Mouse (Mus musculus) neural tube, embryonic 10.5 days (tissue): ENCODE results near the gene Fam163b.

Source experiments
- DNase-seq: peaks from one replicate; pipeline ENCODE4 v3.0.0-alpha.2; 2017; ENCODE audit warnings: low spot score; ENCODE audit errors: extremely low spot score

The Fam163b gene

DNA sequence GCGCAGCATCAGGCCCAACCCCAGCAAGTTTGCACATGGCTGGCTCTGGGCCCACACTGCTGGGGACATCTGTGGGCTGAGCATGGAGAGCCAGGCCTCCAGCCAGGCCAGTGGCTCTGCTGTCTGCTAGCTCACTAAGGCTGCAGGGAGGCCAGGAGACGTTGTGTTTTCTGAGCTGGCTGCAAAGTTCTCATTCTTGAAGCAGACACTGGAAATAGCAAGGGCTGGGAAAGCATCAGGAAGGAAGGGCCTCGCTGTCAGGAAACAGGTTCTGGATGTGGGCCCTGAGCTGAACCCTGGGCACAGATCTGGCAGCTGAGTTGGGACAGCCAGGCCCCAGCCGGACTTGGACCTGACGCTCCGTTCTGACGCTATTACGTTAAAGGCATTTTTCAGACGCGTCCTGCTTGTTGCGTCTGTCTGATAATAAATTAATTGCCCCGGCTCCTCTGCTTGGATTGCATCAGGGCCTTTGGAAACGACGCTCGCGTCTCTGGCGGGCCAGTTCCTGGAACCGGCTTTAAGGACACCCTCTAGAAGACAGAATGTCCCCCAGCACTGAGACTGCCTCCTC is 54.1 kb downstream of the Fam163b start:
- no peak for DNase-seq

DNA sequence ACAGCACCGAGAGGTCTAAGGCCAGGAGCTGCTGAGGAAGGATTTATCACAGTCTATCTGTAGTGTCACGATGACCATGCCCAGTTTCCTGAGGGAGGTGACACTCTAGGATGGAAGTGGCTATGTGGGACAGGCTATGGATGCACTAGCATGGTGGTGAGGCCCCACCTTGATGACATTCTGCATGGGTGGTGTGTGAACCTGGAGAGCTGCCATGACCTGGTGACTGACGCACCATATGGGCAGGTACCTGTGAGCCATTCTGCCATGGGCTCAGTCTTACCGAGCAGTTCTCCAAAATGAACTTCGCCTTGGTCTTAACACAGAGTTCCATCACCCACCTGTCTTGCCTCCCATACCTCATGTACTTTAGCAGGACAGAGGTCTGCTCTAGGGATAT is 54.7 kb downstream of the Fam163b start:
- no peak for DNase-seq

DNA sequence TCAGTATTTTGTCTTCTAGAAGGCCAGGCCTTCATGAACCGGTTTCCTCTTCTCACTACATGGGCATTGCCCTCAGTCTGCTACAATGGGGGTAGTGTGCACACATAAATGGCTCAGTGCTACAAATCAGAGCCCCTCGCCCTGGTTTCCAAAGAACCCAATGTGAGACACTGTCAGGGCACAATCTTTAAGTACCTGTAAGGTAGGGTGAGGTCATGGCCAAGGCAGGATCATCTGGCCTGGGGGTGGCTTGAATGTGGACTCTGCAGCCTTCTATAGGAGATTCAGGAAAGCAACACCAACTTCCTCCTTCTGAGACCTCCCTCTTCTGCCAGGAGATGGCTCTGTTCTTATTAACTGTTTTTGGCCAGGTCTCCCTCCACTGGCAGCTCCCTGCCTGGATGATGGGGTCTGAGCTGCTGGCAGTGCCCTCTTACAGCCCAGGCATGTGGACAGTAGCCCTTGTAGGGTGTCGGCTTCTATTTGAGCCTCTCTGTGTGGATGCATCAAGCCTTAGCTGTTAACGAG is 55.7 kb downstream of the Fam163b start:
- DNase-seq = no peak

DNA sequence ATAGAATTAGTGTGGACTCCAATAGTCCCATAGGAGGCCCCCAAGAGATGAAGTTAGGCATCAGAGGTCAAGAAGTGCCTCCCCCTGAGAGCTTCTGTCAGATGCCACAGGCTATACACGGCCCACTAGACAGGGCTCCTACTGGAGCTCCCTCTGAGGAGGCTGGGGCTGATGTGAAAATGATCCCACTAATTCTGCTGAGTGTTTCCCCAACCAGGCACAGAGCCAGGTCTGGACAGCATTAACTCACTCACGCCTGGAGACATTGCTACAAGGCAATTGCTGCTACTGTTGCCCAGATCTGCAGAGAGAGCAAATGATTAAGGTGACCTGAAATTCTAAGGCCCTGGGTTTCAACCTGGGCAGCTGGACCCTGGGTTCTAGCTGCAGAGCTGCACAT is 56.5 kb downstream of the Fam163b start:
- no peak for DNase-seq

DNA sequence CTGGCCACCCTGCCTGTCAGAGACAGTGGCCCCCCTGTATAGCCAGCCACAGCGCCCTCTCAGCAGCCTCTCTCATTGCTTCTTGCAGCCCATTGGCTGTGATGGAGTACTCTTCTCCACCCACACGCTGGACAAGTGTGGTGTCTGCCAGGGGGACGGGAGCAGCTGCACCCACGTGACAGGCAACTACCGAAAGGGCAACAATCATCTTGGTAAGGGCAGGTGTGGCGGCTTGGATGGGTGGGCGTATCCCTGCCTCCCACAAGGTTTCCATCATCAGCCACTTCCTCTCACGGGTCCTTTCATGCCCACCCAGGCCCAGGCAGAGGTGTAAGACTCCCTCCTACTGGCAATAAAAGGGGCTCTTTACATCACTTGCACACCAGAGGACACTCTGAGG is 57.3 kb downstream of the Fam163b start:
- no peak for DNase-seq

DNA sequence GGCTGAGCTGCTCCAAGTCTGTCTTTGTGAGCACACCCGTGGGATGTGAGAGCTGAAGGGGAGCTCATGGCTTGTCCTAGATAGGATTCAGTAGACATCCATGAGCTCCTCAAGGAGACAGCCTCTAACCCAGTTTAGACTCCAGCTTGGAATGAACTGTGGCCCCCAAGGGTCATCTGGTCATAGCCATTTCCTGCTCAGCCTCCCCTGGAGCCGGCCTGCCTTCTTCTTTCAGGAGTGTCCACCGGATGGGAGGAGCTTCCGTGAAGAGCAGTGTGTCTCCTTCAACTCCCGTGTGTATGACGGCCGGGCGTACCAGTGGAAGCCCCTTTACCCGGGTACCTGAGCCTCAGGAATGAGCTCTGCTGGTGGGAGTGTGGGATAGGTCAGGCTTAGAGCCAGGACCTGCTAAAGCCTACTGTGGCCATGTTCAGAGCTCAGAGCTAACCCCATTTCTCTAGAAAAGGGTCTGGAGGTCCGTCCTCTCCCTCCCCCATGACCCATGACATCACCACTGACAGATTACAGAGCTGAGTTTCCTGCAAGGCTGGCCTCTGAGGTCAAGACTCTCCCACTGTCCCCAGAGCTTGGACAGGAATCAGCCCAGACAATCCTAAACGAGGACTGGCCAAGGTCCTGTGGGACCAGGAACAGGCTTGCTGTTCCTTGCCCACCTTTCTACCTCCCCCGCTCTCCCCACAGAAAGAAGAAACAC is 58.4 kb downstream of the Fam163b start:
- no peak for DNase-seq

DNA sequence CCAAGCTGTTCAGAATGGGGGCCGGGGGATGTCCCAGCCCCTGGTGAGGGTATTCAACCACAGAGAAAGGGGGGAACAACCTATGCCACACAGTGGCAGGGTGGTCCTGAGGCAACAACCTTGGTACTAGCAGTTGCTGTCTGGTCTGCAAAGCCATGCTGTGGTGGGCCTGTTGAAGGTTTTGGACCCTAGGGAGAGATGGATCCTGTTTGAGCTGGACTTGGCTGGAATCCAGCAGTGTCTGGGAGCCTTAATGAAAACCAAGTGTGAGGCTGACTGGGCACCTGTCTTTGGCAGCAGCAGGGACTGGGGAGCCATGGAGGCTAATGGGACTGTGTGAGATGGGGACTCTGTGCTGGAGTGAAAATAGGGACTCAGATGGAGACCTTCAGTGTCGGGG is 62.6 kb downstream of the Fam163b start:
- DNase-seq = peak; percentile 38

DNA sequence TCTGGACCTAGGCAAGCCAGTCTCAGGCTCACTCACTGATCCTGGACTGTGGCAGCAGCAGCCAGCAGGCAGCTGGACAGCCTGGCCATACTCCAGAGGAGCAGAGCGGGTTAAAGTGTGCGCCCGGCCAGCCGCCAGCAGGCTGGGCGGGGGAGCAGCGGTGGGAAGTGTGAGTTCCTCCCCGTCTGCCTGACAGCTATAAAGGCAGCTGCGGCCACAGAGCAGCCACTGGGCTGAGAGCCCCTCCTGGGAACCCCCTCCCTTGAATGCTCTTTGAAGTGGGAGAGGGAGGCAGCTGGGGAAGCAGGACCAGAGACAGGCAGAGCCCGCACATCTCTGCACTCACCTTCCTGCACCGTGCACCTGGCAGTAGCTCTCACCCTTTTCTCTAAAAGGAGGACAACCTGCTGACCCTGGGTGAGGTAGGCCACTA is 63.1 kb downstream of the Fam163b start, which contains the start of gene Adamtsl2:
Gene Adamtsl2 (plus strand): TSS at position 228 of the 433 bp plus-strand sequence.
- peak; percentile 69 for DNase-seq

DNA sequence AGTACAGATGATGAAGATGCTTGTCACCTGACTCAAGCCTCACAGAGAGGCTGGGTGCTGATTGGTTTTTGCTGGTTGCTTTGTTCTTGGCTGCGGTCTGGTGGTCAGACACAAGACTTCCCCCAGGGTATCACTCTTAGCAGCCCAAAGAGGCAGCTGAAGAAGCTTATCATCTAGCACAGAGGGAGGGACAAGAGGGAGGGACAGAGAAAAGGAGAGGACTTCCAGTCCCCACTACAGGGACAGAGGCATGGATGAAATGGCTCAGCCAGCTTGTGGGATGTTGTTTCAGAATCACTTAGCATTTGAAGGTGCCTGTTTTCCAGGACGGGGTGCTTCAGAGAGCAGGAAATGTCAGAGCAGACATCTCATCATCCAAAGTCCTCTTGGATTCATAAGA is 64.0 kb downstream of the Fam163b start:
- DNase-seq = no peak

DNA sequence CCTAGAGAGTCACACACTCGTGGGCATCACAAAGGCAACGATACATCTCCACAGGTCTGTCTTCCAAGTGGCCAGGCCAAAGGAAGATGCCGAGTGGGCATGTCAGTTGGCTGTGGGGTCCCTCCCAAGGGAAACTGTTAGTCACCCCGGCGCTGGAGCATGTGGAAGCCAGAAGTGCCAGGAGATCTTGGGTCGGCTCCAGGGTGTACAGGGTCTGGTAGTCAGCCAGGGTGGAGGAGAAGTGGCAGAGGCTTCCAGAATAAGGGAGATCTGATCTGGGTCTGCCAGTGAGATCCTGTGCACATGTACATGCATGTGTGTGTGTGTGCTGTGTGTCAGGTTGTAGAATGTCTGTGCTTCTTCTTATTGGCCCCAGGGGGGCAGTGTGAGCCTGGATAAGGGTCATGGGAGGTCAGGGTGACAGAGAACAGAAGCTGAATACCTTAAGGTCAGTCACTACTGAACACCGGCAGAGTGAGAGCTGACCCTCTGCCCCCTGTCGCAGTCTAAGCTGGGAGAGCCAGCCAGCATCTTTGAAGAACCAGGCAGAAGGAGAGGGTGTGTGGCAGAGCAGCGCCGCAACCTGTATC is 64.5 kb downstream of the Fam163b start:
- DNase-seq = no peak

DNA sequence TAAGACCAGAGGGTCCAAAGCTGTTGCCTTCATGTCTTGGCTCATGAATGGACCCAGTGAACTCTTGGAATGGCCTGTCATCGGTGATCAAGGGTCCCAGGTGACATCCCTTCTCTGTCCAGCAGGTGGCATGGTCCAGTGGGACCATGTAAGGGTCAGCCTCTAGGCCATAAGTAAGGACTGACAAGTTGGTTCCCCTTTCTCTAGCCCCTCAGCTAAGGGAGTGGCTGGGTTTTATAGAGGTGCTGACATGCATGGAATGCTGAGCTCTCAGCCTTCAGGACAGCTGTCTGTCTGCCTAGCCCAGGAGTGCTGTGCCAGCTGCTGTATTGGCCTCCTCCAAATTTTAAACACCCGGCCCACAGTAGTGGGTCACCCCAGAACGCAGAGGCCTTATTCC is 66.8 kb downstream of the Fam163b start:
- DNase-seq = no peak

DNA sequence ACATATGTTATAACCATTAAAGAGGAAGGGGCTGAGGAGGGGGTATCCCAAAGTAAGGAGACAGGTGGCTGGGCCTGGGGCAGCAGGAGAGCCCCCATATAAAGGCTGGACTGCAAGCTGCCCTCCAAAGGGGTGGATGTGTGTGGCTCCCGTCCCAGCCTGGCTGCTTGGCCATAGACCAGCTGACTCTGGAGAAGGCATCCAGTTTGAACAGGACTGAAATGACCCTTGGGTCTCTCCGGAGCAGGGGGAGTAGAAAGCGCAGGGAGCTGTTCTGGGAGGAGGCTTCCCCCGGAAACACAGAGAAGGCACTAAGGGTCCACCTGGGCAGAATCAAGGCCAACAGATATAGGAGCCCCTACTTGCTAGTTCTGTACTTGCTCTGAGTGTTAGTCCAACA is 67.5 kb downstream of the Fam163b start:
- no peak for DNase-seq

DNA sequence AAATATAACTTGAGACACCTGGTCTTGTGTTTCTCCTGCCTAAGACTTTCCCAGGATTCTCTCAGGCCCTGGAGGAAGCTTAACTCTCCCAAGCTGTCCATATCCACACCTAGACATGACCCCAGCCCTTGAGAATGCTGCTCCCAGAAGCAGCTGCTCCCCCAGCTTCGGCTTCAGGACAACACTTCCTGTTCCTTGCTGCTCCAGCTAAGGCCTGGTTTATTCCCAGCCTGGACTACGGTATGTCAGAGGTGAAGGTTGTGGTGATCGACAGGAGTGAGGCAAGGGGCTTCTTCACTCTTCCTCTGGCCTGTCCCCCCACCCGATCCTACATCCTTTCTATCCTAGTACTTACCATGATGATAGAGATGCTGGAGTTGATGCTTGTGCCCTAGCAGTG is 68.9 kb downstream of the Fam163b start:
- no peak for DNase-seq

DNA sequence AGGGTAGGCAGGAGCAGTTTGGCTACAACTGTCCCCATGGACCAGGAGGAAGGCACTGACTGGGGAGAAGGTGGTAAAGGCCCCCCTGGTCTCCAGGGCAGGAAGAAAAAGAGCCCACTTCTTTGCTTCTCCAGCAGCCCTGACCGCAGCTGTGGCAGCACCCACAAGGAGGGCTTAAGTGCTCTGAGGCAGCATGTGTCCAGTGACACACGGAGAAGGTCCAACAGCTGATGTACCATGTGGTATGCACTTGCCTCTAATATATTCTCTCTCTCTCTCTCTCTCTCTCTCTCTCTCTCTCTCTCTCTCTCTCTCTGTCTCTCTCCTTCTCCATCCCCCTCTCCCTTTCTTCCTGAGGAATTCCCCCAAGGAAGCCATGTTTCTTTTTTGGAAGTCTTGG is 70.3 kb downstream of the Fam163b start, which contains the start of gene Mymk:
Gene Mymk (minus strand): TSS at position 202 of the 400 bp plus-strand sequence.
- no peak for DNase-seq

DNA sequence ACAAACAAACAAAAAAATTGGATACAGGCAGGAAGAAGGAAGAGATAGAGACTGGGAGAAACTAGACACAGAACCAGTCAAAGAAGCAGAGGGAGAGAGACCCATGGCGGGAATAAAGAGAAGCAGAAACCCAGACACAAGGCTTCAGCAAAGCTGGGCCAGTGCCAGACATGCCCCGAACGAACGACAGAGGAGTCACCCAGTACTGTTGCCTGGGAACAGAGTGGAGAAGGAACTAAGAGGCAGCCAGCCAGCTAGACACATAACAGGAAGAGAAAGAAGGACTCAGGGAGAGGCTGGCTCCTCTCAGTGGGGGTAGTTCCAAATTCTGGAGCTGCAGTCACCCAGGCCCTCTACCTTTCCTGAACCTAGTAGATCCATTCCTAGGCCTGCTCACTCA is 71.2 kb downstream of the Fam163b start:
- DNase-seq = no peak

DNA sequence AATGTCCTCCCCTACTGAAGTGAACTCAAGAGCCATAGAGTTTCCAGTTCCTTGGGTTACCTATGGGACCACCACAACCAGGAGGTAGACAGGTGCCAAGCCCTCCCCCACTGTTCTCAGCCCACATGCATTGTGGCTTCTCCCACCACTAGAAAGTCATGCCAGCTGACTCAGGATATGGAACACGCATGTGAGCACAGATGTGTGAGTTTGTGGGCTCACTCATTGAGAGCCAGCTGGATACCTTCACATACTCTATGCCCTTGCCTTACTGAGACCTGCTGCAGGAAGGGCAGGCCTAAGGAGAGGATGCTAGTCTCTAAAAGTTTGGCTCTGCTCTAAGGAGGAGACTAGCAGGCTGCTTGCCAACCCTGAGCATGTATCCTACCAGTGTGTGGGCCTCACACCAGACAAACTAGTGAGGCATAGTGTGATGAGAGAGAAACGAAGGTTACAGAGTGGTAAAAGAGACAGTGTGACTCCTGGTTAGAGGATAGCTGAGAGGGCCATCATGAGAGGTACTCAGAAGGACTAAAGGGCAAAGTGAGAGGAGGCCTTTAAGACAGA is 72.0 kb downstream of the Fam163b start:
- DNase-seq = no peak

DNA sequence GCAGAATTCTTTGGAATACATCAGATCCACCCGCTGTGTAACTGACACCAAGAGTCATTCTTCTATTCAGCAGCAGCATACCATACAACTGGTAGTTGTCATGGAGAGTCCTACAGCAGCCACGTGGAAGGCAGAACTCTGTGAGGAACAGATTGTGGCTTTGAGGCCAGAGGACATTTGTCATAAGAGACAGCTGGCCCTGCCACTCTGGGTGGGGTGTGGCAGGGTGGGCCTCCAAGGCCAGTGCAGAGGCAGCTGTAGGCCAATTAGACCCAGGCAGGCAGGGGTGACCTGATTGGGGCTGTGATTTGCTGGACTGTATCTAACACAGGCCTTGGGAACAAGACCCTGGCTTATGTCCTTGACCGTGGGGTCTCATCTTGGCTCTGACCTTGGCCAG is 72.6 kb downstream of the Fam163b start:
- DNase-seq = no peak

DNA sequence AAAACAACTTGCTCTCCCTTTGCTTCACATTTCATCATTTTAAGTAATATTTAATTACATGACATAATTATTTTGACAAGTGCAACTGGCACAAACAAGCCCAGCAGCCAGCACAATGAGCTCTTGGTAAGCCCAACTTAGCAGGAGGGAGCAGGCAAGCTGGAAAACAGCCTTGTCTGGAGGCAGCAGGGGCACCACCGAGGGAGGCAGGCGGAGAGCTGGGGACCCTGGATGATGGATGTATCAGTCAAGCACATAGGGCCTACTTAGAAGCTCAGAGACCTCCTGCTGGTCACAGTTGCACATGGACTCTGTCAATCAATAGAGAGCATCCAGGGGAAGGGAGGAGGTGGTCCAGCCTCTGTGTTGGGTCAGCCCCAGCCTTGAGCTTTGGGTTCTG is 74.3 kb downstream of the Fam163b start:
- DNase-seq = no peak

DNA sequence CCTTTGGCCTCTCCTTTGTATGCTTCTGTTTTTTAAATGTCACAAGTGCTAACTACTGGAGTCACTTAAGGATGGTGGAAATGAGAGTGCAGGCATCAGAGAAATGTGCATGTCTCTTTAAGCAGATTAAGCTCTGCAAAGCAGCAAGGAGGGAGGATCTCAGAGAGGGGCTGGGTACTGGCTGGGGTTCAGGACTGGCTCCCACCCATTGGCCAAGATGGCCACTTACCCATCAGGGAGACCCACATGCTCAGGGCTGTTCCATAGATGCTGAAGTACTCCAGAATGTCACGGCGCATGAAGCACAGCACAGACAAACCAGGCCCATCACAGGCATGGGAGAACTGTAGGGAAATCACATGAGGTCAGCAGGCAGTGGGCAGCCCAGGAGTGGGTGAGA is 75.2 kb downstream of the Fam163b start:
- no peak for DNase-seq
